Mouse (Mus musculus) liver, embryonic 13.5 days (tissue): Measurements from ENCODE around the gene Crocc. TPM values are rescaled to one million over a fixed set of nuclear protein-coding genes. Genes with fewer than 3 reads are reported as not detected.

Source experiments
- ATAC-seq: fragments of 200-750 bp; cut with Nextera tagmentation; 2 replicates; pipeline ENCODE4 v1.8.0; 2017; ENCODE audit warnings: low read depth, mild to moderate bottlenecking, moderate number of reproducible peaks, moderate library complexity
- DNase-seq: peaks from one replicate; pipeline ENCODE4 v3.0.0; 2022
- H3K27ac ChIP-seq: fragments of 300-500 bp; sonication (generic); 2 replicates; pipeline ENCODE4 v1.5.1; 2015; ENCODE audit warnings: moderate library complexity, mild to moderate bottlenecking, inconsistent platforms
- H3K27me3 ChIP-seq: fragments of 300-500 bp; sonication (generic); 2 replicates; pipeline ENCODE4 v1.6.1; 2015; ENCODE audit warnings: mild to moderate bottlenecking, inconsistent platforms
- H3K36me3 ChIP-seq: fragments of 300-500 bp; sonication (generic); 2 replicates; pipeline ENCODE4 v1.6.1; 2015; ENCODE audit warnings: mild to moderate bottlenecking, inconsistent platforms
- H3K4me1 ChIP-seq: fragments of 300-500 bp; sonication (generic); replicated peaks from 2 replicates; pipeline ENCODE4 v1.6.1; 2015; ENCODE audit warnings: inconsistent platforms
- H3K4me2 ChIP-seq: fragments of 300-500 bp; sonication (generic); 2 replicates; pipeline ENCODE4 v1.6.1; 2015; ENCODE audit warnings: inconsistent platforms, mild to moderate bottlenecking, moderate library complexity
- H3K4me3 ChIP-seq: fragments of 300-500 bp; sonication (generic); replicated peaks from 2 replicates; pipeline ENCODE4 v1.5.1; 2015; ENCODE audit warnings: mild to moderate bottlenecking, inconsistent platforms
- H3K9ac ChIP-seq: fragments of 300-500 bp; sonication (generic); 2 replicates; pipeline ENCODE4 v1.6.1; 2015; ENCODE audit warnings: mild to moderate bottlenecking, inconsistent platforms
- H3K9me3 ChIP-seq: fragments of 300-500 bp; sonication (generic); replicated peaks from 2 replicates; pipeline ENCODE4 v1.6.1; 2016; ENCODE audit warnings: inconsistent platforms
- WGBS: fragments of 180-500 bp; shearing (Covaris S2); methylation state at CpG from one replicate; pipeline ENCODE4 v1.1.7; 2015; ENCODE audit not compliant: insufficient replicate concordance; 5-methylcytosine and 5-hydroxymethylcytosine counted together
- polyA plus RNA-seq: library from polyadenylated mRNA; unstranded; fragments of >200 nt; fragmentation: Nextera tagmentation; extraction: Ambion mirVana; gene quantifications from 2 replicates; pipeline ENCODE4 v1.2.1, GENCODE M21; 2015

Gene Crocc
- polyA plus RNA-seq, 1 experiment from 2014 or later = 0.59 TPM

DNA sequence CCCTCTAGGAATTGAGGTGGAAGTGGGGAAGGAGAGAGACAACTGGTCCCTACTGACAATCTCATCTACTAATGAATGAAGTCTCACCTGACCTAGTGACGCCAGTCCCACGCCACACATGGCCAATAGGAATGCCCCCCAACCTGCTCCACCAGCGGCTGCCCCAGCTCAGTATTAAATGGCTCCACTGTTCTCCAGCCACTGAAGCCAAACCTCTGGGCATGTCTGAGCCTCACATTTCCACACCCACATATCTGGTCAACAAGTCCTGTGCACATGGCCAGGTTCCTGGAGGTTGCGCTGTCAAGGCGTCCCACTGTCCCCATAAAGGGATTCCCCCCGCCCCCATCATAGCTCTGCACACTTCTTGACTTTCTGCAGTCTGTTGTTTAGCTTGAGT, 75.8 kb downstream of the Crocc start:
- Histone ChIP-seq H3K27ac (no peak overlapping the region), H3K4me1 (peaks cover 46% of the 10 kb centered on the region)
- ATAC-seq = no peak

GRCm38 (mm10) chr4:140983442-140983841, 76.9 kb downstream of the Crocc start:
- no peaks in the 10 kb centered on the region for H3K27me3 ChIP-seq
- peak; percentile 50 for DNase-seq
- H3K36me3 ChIP-seq = peaks cover 20% of the 10 kb centered on the region
- 7% methylated on average over 9 of the region's 9 CpGs for WGBS
- peak overlapping the region; percentile 22; the same call in 1 of the 2 replicates for H3K9ac ChIP-seq
- H3K4me3 ChIP-seq = no peak overlapping the region
- H3K27ac ChIP-seq = peak overlapping the region; percentile 70
- ATAC-seq = peak; percentile 37; the same call in 1 of the 2 replicates
- H3K4me2 ChIP-seq = peak overlapping the region; percentile 10; the same call in 1 of the 2 replicates
- H3K9me3 ChIP-seq = peaks cover 3% of the 10 kb centered on the region; the same call in 1 of the 2 replicates
- peaks cover 40% of the 10 kb centered on the region for H3K4me1 ChIP-seq

More for the DNA sequence above, 75.8 kb downstream of the Crocc start:
- Histone ChIP-seq H3K9me3 (peaks cover 3% of the 10 kb centered on the region; the same call in 1 of the 2 replicates), H3K27me3 (no peaks in the 10 kb centered on the region), H3K9ac (no peak overlapping the region), H3K4me2 (no peak overlapping the region), H3K4me3 (no peak overlapping the region), H3K36me3 (peaks cover 9% of the 10 kb centered on the region)
- WGBS = 80% methylated on average over 6 of the region's 6 CpGs
- DNase-seq = no peak

DNA sequence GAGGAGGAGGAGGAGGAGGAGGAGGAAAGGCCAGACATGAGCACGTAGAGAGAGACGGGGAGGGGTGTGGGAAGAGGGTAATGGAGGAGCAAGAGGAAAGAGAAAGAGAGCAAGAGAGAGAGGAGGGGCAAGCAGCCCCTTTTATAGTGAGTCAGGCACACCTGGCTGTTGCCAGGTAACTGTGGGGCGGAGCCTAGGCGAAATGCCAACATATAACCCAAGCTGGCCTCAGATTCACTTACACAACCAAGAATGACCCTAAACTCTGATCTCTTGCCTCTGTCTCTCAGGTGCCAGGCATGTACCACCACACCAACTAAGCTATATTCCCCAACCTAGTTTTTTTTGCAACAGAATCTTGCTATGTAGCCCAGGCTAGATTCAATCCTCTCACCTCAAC, 77.5 kb downstream of the Crocc start:
- DNase-seq (no peak), ATAC-seq (no peak)
- WGBS = 47% methylated on average over 4 of the region's 4 CpGs
- H3K4me3 ChIP-seq = no peak overlapping the region
- peaks cover 26% of the 10 kb centered on the region for H3K36me3 ChIP-seq
- H3K27me3 ChIP-seq = no peaks in the 10 kb centered on the region
- H3K4me2 ChIP-seq = peak overlapping the region; percentile 10; the same call in 1 of the 2 replicates
- peak overlapping the region; percentile 70 for H3K27ac ChIP-seq
- peaks cover 3% of the 10 kb centered on the region; the same call in 1 of the 2 replicates for H3K9me3 ChIP-seq
- H3K9ac ChIP-seq = 0 out of 2 replicates have a peak overlapping the region, but pooled peaks have one; percentile 22
- H3K4me1 ChIP-seq = peaks cover 40% of the 10 kb centered on the region

- no peak overlapping the region for H3K9ac ChIP-seq
- peaks cover 3% of the 10 kb centered on the region; the same call in 1 of the 2 replicates for H3K9me3 ChIP-seq
- 85% methylated on average over 2 of the region's 2 CpGs for WGBS
- no peak overlapping the region for H3K27ac ChIP-seq
- DNase-seq (no peak), ATAC-seq (no peak)
- no peak overlapping the region for H3K4me2 ChIP-seq
- peaks cover 30% of the 10 kb centered on the region for H3K36me3 ChIP-seq
- no peaks in the 10 kb centered on the region for H3K27me3 ChIP-seq
- no peak overlapping the region for H3K4me3 ChIP-seq
- peaks cover 42% of the 10 kb centered on the region for H3K4me1 ChIP-seq
Measured at GRCm38 (mm10) chr4:140981605-140982004, 78.7 kb downstream of the Crocc start.

DNA sequence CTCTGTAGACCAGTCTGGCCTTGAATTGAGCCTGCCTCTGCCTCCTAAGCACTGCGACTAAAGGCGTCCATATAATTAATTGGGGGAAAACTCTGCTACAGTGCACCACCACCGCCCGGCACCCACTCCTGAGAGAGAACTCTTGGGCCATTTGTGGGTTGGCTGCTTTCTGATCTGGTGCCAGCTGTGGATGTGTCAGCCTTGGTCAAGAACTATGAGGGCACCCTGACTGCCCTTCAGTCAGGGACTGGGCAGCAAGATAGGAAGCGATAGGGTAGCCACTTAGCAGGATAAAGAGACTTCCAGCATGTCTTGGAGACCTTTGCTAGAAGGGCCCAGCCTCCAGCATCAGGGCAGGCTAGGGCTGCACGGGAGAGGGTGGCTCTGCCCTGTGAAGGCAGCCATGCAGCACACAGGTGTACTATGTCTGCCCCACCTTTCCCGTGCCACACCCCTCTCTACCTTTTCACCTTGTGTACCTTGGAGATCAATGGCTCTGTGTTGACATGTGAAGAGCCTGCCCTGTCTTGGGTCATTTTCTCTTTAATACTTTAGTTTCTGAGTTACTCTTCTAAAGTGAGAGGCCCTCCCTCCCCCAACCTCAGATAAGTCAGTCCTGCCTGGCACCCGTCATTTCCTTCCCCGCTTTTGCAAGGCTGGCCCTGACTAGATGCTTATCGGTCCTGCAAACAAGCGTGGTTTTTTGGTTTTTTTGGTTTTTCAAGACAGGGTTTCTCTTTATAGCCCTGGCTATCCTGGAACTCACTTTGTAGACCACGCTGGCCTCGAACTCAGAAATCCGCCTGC, 82.3 kb downstream of the Crocc start:
- Histone ChIP-seq H3K4me3 (no peak overlapping the region), H3K9me3 (peaks cover 3% of the 10 kb centered on the region; the same call in 1 of the 2 replicates), H3K9ac (no peak overlapping the region), H3K27me3 (no peaks in the 10 kb centered on the region), H3K36me3 (peaks cover 61% of the 10 kb centered on the region), H3K4me2 (no peak overlapping the region), H3K4me1 (peaks cover 33% of the 10 kb centered on the region), H3K27ac (no peak overlapping the region)
- whole genome bisulfite sequencing = 49% methylated on average over 14 of the region's 14 CpGs
- DNase-seq (no peak), ATAC-seq (no peak)

GRCm38 (mm10) chr4:140977278-140977677, 83.1 kb downstream of the Crocc start:
- ATAC-seq (no peak), DNase-seq (no peak)
- no peak overlapping the region for H3K27ac ChIP-seq
- no peak overlapping the region for H3K4me3 ChIP-seq
- WGBS = 60% methylated on average over 10 of the region's 10 CpGs
- H3K36me3 ChIP-seq = peaks cover 70% of the 10 kb centered on the region
- H3K9ac ChIP-seq = no peak overlapping the region
- no peak overlapping the region for H3K4me2 ChIP-seq
- H3K9me3 ChIP-seq = peaks cover 3% of the 10 kb centered on the region; the same call in 1 of the 2 replicates
- H3K27me3 ChIP-seq = no peaks in the 10 kb centered on the region
- H3K4me1 ChIP-seq = peaks cover 30% of the 10 kb centered on the region

DNA sequence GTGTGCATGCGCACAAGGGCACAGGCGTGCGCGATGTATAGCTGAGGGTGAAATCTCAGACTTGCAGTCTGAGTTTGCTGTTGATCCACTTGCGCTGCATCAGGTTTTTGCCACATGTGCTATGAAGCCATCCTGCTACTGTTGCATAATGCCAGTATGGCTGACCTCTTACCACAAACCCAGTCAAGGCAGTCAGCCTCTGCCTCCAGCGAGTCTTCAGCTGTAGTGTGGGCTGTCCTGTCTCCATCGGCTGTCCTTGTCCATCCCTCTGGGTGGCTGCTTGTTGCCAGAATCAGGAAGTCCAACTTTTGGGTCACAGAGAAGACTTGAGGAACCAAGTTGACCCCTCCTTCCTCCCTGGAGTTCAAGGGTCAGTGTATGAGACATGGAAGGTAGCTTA, 85.0 kb downstream of the Crocc start:
- Histone ChIP-seq H3K9ac (no peak overlapping the region), H3K27ac (no peak overlapping the region), H3K9me3 (no peaks in the 10 kb centered on the region), H3K27me3 (no peaks in the 10 kb centered on the region), H3K4me2 (no peak overlapping the region), H3K4me1 (peaks cover 30% of the 10 kb centered on the region), H3K4me3 (no peak overlapping the region), H3K36me3 (peaks cover 85% of the 10 kb centered on the region)
- DNase-seq = no peak
- no peak for ATAC-seq
- 75% methylated on average over 7 of the region's 7 CpGs for WGBS

- Histone ChIP-seq H3K9me3 (no peaks in the 10 kb centered on the region), H3K9ac (no peak overlapping the region), H3K4me3 (no peak overlapping the region), H3K27ac (no peak overlapping the region), H3K4me2 (no peak overlapping the region), H3K4me1 (peaks cover 30% of the 10 kb centered on the region), H3K36me3 (peaks cover 88% of the 10 kb centered on the region), H3K27me3 (no peaks in the 10 kb centered on the region)
- DNase-seq (no peak), ATAC-seq (no peak)
- WGBS = 91% methylated on average over 6 of the region's 6 CpGs
Measured at GRCm38 (mm10) chr4:140974408-140974807, 85.9 kb downstream of the Crocc start.

DNA sequence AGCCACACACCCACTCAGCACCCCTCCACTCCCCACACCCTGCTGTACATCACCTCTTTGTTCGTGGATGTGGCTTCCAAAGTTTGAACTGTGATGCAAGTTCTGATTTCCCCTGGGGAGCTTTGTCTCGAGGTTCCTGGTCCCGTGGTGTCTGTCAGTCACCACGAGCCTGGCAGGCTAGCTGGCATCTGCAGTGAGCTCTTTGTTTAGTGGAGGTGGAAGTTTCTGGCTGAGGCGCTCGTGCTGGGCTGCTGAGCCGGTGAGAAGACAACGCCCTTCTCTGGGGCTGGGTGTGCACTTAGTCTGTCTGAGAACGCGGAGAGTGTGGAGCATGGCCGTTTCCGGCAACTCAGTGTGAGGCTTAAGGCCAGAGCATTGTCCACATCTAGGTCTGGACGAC, 88.7 kb downstream of the Crocc start:
- Histone ChIP-seq H3K4me1 (peaks cover 7% of the 10 kb centered on the region), H3K36me3 (peaks cover 89% of the 10 kb centered on the region), H3K9me3 (no peaks in the 10 kb centered on the region), H3K4me2 (no peak overlapping the region), H3K4me3 (no peak overlapping the region), H3K27ac (no peak overlapping the region), H3K9ac (no peak overlapping the region), H3K27me3 (no peaks in the 10 kb centered on the region)
- DNase-seq (no peak), ATAC-seq (no peak)
- 77% methylated on average over 13 of the region's 13 CpGs for WGBS

GRCm38 (mm10) chr4:140967386-140968159, 92.8 kb downstream of the Crocc start:
- no peak overlapping the region for H3K4me3 ChIP-seq
- no peak overlapping the region for H3K9ac ChIP-seq
- WGBS = 82% methylated on average over 11 of the region's 11 CpGs
- no peaks in the 10 kb centered on the region for H3K9me3 ChIP-seq
- peaks cover 32% of the 10 kb centered on the region for H3K4me1 ChIP-seq
- no peak overlapping the region for H3K4me2 ChIP-seq
- H3K27me3 ChIP-seq = no peaks in the 10 kb centered on the region
- ATAC-seq (no peak), DNase-seq (no peak)
- peaks cover 62% of the 10 kb centered on the region for H3K36me3 ChIP-seq
- no peak overlapping the region for H3K27ac ChIP-seq
